Comparison of ENCODE assay signal across 17 mouse cellular contexts in genomic region chr9:14288500-14288899, GRCm38 (mm10).
"Had no signal": no experiment of that assay in that cellular context is flagged by ENCODE, and none has a peak within 500 bp of the region (broad histone marks: within the 10 kb centered on the region; RNA-seq: fewer than 3 reads in every experiment).

No protein-coding gene starts in this region.

- H3K27ac ChIP-seq: lung, embryonic 15.5 days; macrophage; midbrain, embryonic 13.5 days; midbrain, embryonic 15.5 days; neural tube, embryonic 12.5 days; stomach, embryonic 15.5 days; stomach, postnatal 0 days had no signal

- DNase-seq: liver, postnatal 0 days; lung, adult 2 months; lung, postnatal 14 days; lung, postnatal 36 days; right cerebral cortex, postnatal 14 days; thymus, adult 2 months; thymus, postnatal 25 days; thymus, postnatal 4 days had no signal

- ATAC-seq: liver, postnatal 0 days; lung, postnatal 0 days; midbrain, embryonic 13.5 days; midbrain, embryonic 15.5 days had no signal

- H3K4me3 ChIP-seq: lung, embryonic 15.5 days; megakaryocyte, embryonic 14.5 days; midbrain, embryonic 13.5 days; midbrain, embryonic 15.5 days; neural tube, embryonic 12.5 days; stomach, embryonic 15.5 days had no signal
